Mouse (Mus musculus): ENCODE measurements around the gene Clca4b. TPM values are rescaled to one million over a fixed set of nuclear protein-coding genes. Genes with fewer than 3 reads are reported as not detected.
"Not testable (repeated sequence)": the region's sequence is repeated elsewhere in the genome, so short reads cannot be mapped to it uniquely, and the experiment has no call there.

Gene Clca4b
- total RNA-seq (2021) = not detected
- long read RNA-seq, experiment 1 = 0 reads
- long read RNA-seq, experiment 2 = 0 reads

DNA sequence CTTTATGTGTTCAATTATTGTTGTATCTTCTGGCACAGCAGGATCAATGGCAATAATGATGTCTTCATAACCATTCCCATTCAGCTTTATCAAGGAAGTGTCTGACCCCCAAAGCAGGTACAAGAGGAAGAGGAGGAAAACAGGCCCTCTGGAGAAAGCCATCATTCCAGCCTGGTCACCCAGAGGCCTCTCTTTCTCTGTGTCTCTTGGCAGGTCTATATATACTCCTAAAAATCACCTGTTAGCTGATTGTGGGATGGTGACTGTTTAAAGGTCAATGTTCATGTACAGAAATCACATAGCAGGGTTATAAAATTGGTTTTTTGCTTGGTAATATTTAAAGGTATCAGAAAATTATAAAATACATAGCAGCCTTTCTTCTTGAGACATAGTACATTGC, at the start of gene Clca4b:
Gene Clca4b (minus strand): TSS at position 195 of the 400 bp plus-strand sequence.
- no peak for DNase-seq (ENCODE audit: low spot score in 2 of 2)

DNA sequence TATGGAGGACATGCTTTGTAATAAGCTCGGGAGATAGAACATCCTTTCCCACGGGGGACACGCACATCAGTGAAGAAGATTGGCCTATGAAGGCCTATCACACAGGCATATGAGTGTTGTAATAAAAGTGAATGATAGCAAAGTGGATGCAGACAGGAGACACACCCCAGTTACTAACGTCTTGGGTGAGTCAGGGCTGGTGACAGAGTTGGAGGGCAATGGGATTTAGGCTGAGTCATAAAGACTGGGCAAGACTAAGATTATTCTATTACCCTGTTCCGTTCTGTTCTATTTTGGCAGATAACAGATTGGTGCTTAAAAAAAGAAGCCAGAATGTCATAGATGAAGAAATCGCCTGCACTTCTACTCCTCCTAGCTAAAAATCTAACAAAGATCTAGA, 48.2 kb upstream of the Clca4b start:
- DNase-seq (ENCODE audit: low spot score in 2 of 2) = no peak

DNA sequence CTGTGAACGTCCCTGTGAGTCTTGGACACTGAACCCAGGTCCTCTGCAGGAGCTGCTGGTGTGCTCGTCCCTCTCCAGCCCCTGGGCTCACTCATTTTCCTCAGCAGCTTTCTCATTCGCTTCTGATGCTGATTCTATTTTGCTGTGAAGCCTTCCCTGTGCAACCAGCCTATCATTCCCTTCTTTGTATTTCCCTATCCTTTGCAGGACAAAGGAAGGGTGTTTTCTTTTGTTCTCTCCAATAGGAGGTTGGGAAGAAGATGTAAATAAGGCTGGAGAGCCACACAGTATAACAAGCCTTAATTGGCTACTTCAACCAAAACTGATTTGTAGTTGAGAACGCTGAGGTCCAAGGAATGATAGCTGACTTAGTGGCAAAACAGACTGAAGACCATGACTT, 45.3 kb upstream of the Clca4b start:
- no peak for DNase-seq (ENCODE audit: low spot score in 2 of 2)

DNA sequence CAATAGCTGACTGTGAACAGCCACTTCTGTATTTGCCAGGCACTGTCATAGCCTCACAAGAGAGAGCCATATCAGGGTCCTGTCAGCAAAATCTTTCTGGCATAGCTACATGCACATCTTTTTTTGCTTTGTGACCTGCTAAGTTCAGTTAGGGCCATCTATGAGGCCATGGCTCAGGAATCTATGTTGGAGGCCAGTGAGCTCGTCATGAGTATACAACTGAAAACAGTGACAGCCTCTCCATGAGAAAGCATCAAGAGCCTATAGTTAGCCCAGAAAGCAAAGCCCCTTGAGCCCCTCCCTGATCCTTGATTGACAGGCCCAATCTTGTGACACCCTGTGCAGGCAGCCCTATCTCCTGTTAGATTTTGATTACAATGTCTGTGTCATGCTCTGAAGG, 43.8 kb upstream of the Clca4b start:
- DNase-seq (ENCODE audit: low spot score in 2 of 2) = no peak

DNA sequence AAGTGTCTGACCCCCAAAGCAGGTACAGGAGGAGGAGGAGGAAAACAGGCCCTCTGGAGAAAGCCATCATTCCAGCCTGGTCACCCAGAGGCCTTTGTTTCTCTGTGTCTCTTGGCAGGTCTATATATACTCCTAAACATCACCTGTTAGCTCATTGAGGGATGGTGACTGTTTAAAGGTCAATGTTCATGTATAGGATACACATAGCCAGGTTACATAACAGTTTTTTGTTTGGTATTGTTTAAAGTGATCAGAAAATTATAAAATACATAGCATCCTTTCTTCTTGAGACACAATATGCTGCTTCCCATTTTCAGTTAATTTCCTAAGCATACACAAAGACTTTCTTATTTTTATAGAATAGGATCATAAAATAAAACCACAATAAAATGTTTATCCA, 42.6 kb upstream of the Clca4b start, which contains the start of gene Clca4a:
Gene Clca4a (minus strand): TSS at position 101 of the 400 bp plus-strand sequence.
- DNase-seq (ENCODE audit: low spot score in 2 of 2) = no peak

DNA sequence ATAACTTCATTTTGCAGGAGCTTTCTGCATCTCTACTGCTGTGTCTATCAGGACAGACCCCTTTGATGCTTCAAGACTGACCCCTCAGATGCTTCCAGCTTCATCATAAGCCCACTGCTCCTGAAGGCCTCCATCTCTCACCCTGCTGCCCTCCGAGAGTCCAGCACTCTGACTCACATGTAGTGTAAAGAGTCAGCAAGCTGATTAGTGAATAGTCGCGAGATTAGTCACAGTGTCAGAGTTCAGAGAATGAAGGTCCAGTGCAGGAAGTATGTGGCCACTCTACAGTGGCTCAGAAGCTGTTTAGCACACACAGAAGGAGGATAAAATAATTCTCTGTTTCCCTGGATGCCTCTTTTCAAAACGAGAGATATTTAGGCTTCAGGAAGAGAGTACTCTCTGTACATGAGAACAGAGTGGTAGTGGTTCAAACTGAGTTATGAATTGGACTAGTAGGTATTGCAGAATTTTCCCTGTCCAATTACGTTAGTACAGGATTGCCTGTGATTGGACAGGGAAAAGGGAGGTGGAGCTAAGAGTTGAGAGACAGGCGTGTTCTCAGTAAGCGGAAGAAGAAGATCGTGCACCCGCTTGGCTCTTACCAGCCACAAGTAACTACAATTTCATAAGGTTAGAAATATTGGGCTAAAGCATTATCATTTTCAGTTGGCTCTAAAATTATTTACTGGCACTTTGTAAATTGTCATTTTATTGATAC, 39.4 kb upstream of the Clca4b start:
- DNase-seq (ENCODE audit: low spot score in 2 of 2) = no peak

DNA sequence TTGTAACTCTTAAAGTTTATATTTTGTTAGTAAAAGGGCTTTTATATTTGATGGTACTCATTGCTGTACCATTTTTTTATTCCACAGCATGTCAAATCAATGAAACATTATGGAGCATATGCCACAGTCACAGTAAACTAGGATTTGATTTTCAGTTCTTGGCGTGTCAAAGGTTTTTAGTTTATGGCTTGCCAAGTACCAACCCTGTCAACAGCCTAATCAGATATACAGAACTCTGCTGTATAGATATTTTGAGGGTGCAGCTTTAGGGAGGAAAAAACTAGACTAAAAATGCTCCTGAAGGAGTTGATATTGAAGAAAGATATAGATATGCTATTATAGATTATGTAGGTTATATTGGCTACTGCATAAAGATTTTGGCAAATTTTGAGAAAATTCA, 37.4 kb upstream of the Clca4b start:
- DNase-seq (ENCODE audit: low spot score in 2 of 2) = no peak

DNA sequence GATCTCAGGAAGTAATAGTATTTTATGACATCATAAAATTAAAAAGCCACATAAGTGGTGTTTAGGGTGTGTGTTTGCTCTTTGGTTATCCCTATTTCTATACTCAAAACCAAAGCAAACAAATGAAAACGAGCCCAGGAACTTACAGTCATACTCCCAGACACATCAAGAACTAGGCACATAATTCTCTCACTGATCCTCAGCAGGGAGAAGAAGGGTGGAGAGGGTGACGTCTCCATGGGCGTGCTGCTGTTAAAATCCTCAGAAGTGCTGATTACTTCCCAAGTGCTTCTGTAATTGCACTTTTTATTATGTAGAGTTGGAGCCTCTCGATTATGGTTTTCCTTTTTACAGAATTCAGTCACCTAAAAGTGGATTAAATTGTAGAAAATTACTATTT, 33.7 kb upstream of the Clca4b start:
- no peak for DNase-seq (ENCODE audit: low spot score in 2 of 2)

DNA sequence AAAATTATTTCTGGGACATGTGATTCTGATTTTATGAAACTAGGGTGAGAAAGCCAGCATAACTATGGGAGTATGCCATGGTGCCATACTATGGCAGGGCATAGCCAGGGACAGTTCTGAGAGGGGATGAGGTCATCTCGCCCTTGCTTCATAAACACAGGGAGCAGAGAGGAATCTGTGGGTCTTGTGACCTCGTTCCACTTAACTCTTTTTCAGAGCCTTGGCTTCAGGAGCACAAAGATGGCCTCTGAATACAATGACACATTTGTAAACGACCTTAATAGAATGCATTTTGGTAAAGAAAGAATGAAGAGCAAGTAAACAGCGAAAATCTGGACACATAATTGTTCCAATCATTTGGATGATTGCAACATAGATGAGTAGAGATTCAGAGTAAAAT, 18.5 kb upstream of the Clca4b start:
- no peak for DNase-seq (ENCODE audit: low spot score in 2 of 2)

DNA sequence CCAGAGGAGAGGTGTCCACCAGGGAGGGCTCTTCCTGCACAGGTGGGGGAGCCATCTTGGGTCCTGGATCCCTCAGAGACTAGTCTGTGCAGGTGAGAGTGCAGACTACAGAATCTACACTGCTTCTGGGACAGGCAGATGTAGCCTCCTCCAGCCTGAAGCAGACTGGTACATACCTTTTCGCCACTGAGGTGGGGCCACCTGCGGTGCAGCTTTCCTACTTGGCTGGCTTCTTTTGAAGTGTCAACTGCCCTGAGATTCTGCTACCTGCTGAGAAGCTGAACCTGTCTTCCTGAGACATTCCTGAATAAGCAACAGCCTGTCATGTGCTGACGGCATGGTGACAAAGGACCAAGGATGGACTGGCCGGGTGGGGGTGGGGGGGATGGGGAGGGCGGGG, 15.0 kb upstream of the Clca4b start:
- DNase-seq (ENCODE audit: low spot score in 2 of 2) = not testable (repeated sequence)

DNA sequence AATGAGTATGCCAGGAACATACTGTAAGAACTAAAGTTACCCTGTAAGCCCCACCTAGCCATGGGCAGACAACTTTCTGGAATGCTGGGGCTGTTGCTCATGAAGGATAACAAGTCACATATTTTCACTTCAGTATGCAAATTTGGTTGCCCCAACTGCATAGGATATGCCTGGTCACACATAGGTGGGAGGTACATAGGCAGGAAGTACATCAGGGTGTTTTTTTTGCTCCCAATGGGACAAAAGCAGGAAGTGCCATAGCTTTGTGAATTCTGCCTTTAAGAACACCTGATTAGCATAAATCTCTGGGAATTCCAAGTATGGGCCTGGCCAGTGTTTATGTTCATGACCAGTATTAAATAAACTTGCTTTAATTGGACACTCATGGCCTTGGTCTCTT, 1.3 kb upstream of the Clca4b start:
- not testable (repeated sequence) for DNase-seq (ENCODE audit: low spot score in 2 of 2)

DNA sequence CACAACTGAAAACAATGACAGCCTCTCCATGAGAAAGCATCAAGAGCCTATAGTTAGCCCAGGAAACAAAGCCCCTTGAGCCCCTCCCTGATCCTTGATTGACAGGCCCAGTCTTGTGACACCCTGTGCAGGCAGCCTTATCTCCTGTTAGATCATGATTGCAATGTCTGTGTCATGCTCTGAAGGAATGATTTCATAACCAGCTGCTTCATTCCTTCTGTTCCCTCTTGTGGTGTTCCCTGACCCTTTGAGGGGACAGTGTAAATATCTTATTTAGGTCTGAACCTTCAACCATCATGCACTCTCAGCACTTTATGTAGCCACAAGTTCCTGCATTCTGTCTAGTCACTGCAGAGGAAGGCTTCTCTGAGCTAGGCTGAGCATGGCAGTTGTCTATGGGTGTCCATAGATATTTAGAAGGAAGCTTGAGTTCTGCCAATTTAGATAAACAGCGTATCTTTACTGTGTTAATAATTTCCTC, 722 bp upstream of the Clca4b start:
- DNase-seq (ENCODE audit: low spot score in 2 of 2) = no peak

DNA sequence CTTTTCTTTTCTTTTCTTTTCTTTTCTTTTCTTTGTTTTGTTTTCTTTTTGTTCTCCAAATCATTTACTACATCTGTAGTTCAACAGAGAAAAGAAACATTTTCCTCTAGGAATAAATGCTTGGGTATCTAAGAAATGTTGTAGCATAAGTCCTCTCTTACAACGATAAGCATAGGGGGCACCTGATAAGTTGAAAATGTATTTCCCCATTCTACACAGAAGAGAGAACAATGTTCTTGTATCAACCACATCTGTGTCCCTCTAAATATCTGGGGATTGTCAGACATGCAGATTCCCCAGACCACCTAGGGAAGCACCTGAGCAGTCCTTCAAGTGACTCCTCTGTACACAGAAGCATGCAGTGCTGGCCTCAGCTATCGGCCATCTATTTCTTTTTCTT, 18.3 kb downstream of the Clca4b start:
- no peak for DNase-seq (ENCODE audit: low spot score in 2 of 2)

DNA sequence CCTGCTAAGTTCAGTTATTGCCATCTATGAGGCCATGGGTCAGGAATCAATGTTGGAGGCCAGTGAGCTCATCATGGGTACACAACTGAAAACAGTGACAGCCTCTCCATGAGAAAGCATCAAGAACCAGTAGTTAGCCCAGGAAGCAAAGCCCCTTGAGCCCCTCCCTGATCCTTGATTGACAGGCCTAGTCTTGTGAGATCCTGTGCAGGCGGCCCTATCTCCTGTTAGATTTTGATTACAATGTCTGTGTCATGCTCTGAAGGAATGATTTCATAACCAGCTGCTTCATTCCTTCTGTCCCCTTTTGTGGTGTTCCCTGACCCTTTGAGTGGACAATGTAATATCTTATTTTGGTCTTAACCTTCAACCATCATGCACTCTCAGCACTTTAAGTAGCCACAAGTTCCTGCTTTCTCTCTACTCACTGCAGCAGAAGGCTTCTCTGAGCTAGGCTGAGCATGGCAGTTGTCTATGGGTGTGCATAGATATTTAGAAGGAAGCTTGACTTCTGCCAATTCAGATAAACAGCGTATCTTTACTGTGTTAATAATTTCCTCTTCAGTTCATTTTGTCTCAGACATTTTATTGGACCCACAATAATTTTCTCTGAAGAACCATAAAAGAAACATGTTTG, 35.2 kb downstream of the Clca4b start:
- DNase-seq (ENCODE audit: low spot score in 2 of 2) = no peak

DNA sequence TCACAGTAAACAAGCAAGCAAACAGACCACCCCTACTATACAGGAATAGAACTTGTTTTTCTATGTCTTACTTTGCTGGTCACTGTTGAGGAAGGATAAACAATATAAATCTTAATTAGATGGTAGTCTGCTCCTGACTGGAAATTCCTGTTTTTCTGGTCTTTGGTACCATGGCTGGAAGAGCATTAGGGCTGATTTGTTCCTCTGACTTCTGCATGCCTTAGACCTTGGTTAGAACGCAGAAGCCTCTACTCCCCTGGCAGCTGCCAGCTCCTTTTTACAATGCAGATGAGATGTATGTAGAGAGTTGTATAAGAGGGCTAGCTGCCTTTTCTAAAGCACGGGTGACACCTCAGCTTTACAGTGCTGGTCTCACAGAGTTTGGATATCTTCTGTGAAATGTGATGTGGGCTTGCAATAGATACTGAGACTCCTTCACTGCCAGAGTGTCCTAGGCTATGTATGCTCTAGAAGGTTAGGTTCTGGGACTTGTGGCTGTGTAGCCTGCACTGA, 42.0 kb downstream of the Clca4b start:
- no peak for DNase-seq (ENCODE audit: low spot score in 2 of 2)

DNA sequence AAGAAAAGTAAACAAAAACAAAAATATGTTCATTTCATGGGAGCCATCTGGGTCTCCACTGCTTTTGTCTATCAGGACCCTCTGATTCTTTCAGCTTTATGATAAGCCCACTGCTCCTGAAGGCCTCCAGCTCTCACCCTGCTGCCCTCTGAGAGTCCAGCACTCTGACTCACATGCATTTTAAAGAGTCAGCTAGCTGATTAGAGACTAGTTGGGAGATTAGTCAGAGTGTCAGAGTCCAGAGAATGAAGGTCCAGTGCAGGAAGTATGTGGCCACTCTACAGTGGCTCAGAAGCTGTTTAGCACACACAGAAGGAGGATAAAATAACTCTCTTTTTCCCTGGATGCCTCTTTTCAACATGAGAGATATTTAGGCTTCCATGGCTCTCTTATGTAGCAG, 45.4 kb downstream of the Clca4b start:
- DNase-seq (ENCODE audit: low spot score in 2 of 2) = no peak

DNA sequence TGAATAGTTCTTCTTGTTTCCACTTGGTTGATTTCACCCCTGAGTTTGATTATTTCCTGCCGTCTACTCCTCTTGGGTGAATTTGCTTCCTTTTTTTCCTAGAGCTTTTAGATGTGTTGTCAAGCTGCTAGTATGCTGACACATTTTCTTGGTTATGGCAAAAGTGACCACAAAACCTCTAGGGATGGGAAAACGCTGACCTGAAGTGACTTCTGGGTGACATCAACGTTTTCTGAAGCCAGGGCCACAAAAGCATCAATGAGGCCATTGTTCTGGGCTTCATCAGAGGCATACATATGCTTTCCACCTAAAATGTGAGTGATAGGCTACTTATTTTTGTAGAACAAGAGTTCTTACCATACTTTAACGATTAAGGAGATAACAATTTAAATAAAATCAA, 60.3 kb downstream of the Clca4b start:
- not testable (repeated sequence) for DNase-seq (ENCODE audit: low spot score in 2 of 2)

Other genes starting within 250 kb of the Clca4b start
- gene Sh3glb1, start 212.2 kb downstream of the Clca4b start, total RNA-seq (2021) = 100 to 1,000 TPM; 276 to 331 TPM
- under 1 TPM; 0.23 to 0.69 TPM for gene Clca3a1, start 171.6 kb downstream of the Clca4b start, total RNA-seq (2021)
- gene Clca3a2, start 113.0 kb downstream of the Clca4b start, total RNA-seq (2021) = under 1 TPM in 1 of 2 experiments, not detected in 1; 0.10 TPM
- not detected for gene Clca3b, start 83.2 kb downstream of the Clca4b start, total RNA-seq (2021)
- not detected for gene Clca4a, start 42.5 kb upstream of the Clca4b start, total RNA-seq (2021)
- gene Clca1, start 100.2 kb upstream of the Clca4b start, total RNA-seq (2021) = not detected
- under 1 TPM; 0.75 to 0.81 TPM for gene Clca2, start 166.9 kb upstream of the Clca4b start, total RNA-seq (2021)
- 10 to 100 TPM; 11.3 to 17.6 TPM for gene Odf2l, start 186.1 kb upstream of the Clca4b start, total RNA-seq (2021)

All from gastrocnemius, postnatal 4 days (tissue).